Mouse (Mus musculus) embryo, embryonic 9.5 days (tissue): ENCODE measurements around the gene Gm20547.
"Not testable (repeated sequence)": the region's sequence is repeated elsewhere in the genome, so short reads cannot be mapped to it uniquely, and the experiment has no call there.

Experiments used
- DNase-seq: peaks from one replicate; pipeline ENCODE4 v3.0.0-alpha.2; 2017; ENCODE audit errors: extremely low spot score

The Gm20547 gene

GRCm38 (mm10) chr17:34881683-34882310 is at the start of gene Gm20547:
Gm20547 (minus strand) TSS chr17:34882042.
- DNase-seq, result no peak

- DNase-seq, result peak; percentile 96
Measured at GRCm38 (mm10) chr17:34931061-34931734, 49.4 kb upstream of the Gm20547 start, which contains the start of gene Neu1. Neu1 (plus strand) TSS chr17:34931253.

DNA sequence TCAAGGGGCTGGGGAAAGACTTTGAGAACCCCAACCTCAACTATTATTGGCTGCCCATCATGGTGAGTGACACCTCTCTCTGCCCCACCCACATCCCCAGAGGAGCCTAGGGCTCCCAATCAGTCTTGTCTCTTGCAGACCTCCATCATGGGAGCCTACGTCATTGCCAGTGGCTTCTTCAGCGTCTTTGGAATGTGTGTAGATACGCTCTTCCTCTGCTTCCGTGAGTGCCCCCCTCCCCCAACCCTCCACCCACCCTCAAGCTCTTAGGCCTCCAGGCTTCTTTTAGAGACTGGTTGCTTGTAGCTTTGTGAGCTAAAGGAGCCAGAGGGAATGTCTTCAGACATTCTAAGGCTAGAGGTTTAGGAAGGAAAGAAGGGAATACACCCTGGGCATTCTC is 47.0 kb upstream of the Gm20547 start:
- DNase-seq, result no peak

DNA sequence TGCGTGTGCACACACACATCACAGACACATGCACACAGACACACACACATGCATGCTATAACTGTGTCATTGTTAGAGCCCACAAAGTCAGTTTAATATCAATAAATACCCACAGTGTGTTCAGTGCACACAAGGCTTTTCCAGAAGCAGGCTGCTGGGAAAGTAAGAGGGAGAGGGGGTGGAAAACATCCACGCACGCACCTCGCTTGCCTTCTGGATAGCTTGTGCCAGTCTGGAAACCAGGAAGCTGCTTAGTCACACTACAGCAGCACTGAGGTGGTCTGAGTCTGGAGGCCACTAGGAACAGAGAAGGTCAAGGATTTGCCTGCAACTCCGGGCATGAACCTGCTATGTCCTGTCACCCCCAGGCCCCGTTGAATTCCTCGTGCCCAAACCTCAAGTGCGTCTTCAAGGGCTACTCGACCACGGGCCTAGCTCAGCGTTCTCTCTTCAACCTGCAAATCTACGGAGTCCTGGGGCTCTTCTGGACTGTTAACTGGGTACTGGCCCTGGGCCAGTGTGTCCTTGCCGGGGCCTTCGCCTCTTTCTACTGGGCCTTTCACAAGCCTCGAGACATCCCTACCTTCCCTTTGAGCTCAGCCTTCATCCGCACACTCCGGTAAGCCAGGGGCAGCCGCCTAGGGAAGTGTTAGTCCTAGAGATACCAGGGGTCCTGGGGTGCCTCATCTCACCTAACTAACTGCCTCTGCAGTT is 45.6 kb upstream of the Gm20547 start:
- no peak for DNase-seq

DNA sequence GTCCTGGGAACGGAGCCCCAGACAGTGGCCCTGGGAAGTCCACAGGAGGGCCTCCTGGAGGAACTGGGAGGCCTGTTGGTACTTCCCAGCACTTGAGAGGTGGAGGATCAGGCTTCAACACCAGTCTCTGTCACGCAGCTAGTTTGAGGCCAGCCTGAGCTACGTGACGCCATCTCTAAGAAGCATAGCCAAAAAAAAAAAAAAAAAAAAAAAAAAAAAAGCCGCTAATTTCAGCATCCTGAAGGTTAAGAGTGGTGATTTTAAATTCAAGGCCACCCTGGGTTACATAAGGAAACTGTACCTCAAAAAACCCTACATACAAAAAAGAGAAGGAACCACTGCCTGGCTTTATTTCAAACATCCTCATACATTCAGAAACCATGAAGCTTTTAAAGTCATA is 42.4 kb upstream of the Gm20547 start:
- DNase-seq, result no peak

GRCm38 (mm10) chr17:34922939-34923338 is 41.1 kb upstream of the Gm20547 start:
- DNase-seq, result no peak

- no peak for DNase-seq
Measured at GRCm38 (mm10) chr17:34917188-34917587, 35.3 kb upstream of the Gm20547 start.

- no peak for DNase-seq
Measured at GRCm38 (mm10) chr17:34916316-34916715, 34.5 kb upstream of the Gm20547 start.

GRCm38 (mm10) chr17:34915410-34915831 is 33.6 kb upstream of the Gm20547 start:
- DNase-seq, result peak; percentile 52

GRCm38 (mm10) chr17:34913930-34914665 is 32.3 kb upstream of the Gm20547 start, which contains the start of gene Slc44a4:
Slc44a4 (plus strand) TSS chr17:34914466.
- DNase-seq, result no peak

- DNase-seq, result peak; percentile 75
Measured at GRCm38 (mm10) chr17:34911945-34912351, 30.1 kb upstream of the Gm20547 start.

DNA sequence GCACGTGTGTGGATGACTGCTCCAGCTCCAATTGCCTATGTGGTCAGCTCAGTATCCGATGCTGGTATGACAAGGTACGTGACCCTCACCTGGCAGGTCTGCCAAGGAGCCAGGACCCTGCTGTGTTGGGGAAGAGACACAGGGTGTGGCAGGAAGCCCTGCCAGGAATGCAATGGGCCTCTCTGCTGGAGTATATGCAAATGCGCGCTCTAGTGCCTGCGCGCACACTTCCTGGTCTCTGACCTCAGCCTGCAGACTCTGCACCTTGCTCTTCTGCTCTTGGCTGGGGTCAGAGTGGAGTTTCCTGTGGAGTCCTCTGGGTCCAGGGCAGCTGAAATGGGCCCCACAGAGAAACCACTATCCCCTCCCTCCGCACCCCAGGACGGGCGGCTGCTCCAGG is 29.1 kb upstream of the Gm20547 start:
- no peak for DNase-seq

GRCm38 (mm10) chr17:34902895-34903294 is 21.1 kb upstream of the Gm20547 start:
- no peak for DNase-seq

- DNase-seq, result not testable (repeated sequence)
Measured at GRCm38 (mm10) chr17:34901948-34902347, 20.1 kb upstream of the Gm20547 start.

- not testable (repeated sequence) for DNase-seq
Measured at GRCm38 (mm10) chr17:34900826-34901225, 19.0 kb upstream of the Gm20547 start.

DNA sequence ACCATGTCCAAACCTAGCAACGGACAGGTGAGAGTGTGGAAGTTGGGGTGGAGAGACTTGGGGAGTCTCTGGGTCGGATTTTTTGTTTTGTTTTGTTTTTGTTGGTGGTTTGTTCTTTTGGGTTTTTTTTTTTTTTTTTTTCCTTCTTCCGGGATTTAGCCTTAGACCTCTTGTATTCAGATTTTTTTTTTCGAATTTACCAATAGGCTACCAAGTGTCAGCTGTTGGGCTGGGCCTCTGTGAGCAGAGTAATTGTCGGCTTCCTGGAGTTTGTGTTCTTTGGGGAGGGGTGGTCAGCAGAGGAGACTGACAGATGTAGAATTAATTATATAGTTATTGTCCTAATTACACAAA is 18.0 kb upstream of the Gm20547 start:
- DNase-seq, result no peak

GRCm38 (mm10) chr17:34899053-34899889 is 17.4 kb upstream of the Gm20547 start:
- DNase-seq, result peak; percentile 59

- DNase-seq, result peak; percentile 72
Measured at GRCm38 (mm10) chr17:34898706-34899052, 16.8 kb upstream of the Gm20547 start.

DNA sequence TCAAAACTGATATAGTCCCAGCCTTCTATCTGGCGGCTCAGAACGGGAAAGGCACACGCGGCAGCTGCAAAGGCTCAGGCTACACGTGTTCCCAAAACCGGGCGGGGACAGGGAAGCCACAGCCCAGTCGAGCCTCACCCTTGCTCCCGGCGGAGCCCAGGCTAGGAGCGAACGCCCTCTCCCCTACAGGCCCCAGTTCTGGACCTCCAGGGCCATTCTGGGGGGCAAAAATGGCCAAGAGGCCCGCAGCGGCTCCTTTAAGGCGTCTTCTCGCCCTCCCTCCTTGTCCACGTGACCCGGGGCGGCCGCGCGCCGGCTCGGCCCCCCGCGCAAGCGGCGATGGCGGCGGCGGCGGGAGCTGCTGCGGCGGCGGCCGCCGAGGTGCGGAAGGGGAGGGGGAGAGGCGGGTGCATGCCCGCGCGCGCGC is 16.3 kb upstream of the Gm20547 start, which contains the start of the genes C2 and Ehmt2:
Gene C2 (minus strand): TSS at position 106 of the 427 bp plus-strand sequence.
Gene Ehmt2 (plus strand): TSS at position 310 of the 427 bp plus-strand sequence.
- DNase-seq, result peak; percentile 89

DNA sequence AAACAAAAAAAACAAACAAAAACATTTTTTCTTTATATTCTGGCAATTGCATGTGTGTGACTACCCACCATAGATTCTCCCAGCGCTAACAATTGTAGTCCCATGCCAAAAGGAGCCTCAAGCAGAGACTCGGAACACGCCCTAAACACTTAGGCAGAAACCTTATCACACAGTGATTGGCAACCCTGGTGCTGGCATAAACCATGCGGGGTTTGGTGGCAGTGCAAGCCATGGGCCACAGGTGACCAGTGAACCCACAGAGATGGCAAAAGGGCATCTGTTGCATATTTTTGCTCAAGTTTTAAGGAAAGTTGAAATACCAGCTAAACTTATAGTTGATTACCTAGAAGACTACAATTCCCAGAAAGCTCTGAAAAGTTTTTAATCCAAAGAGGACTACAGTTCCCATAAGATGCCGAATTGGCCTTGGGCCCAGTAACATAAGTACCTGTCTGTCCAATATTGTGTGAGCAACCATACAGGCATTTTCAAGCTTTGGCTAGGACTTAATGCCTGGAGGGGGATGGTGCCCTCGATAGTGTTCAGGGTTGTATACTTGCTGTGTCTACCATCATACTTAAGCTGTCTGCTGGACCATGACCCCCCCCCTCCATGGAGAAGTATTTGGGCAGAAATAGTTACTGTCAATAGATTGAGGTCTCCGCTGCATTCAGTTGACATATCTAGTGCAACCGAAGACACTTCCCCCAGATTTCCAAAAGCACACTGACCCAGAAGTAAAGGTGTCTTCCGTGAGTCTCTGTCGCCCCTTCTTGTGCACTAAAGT is 15.7 kb upstream of the Gm20547 start:
- peak; percentile 25 for DNase-seq
